Mouse (Mus musculus): ENCODE data around the gene Zbtb7a. TPM values are rescaled to one million over a fixed set of nuclear protein-coding genes. Genes with fewer than 3 reads are reported as not detected.

The Zbtb7a gene
- polyA plus RNA-seq (2012; fragmentation: generic; extraction: Trizol) = 26.1 TPM

GRCm38 (mm10) chr10:81134966-81135681 lies at the start of gene Zbtb7a:
Gene Zbtb7a (plus strand): TSS chr10:81135220.
- TF ChIP-seq SRF (IDR thresholded peaks at IDR 0.05; ENCODE audit: control insufficient read depth, insufficient read length, low read depth) (no peak), MYOD1 (IDR thresholded peaks at IDR 0.05; ENCODE audit: control insufficient read depth in 1 of 3, insufficient read length in 2 of 3, low read depth in 2 of 3) (no peak), USF1 (IDR thresholded peaks at IDR 0.05; ENCODE audit: low read depth) (no peak), REST (IDR thresholded peaks at IDR 0.05; ENCODE audit: insufficient read depth, insufficient read length) (no peak), TCF12 (IDR thresholded peaks at IDR 0.05; ENCODE audit: insufficient read depth, poor library complexity, severe bottlenecking) (no peak), MAX (IDR thresholded peaks at IDR 0.05; ENCODE audit: low read depth) (no peak), CEBPB (IDR thresholded peaks at IDR 0.05; ENCODE audit: insufficient read depth, poor library complexity, severe bottlenecking) (no peak), TCF3 (IDR thresholded peaks at IDR 0.05; ENCODE audit: insufficient read length, low read depth) (no peak), MYOG (IDR thresholded peaks at IDR 0.05; ENCODE audit: control insufficient read depth in 1 of 3, insufficient read depth in 1 of 3, insufficient read length in 2 of 3, low read depth in 2 of 3) (no peak), POLR2A (IDR thresholded peaks at IDR 0.05; ENCODE audit: insufficient read length, low read depth) (no peak), POLR2AphosphoS2 (IDR thresholded peaks at IDR 0.05; ENCODE audit: insufficient read length, low read depth) (no peak), E2F4 (IDR thresholded peaks at IDR 0.05; ENCODE audit: insufficient read depth) (no peak)
- no peaks in the 10 kb centered on the region for H3K27me3 ChIP-seq (ENCODE audit: control insufficient read depth, insufficient read depth, insufficient read length)
- peak within 1 kb of the TSS; percentile 94 for H3K4me3 ChIP-seq
- peaks cover 23% of the 10 kb centered on the region for H3K79me2 ChIP-seq (ENCODE audit: control insufficient read depth, insufficient read depth)
- peak within 1 kb of the TSS; percentile 73 for H3ac ChIP-seq (ENCODE audit: control insufficient read depth, insufficient read length)
- H3K36me3 ChIP-seq (ENCODE audit: control insufficient read depth, insufficient read depth) = no peaks in the 10 kb centered on the region
- H3K4me2 ChIP-seq (ENCODE audit: low read depth) = peak within 1 kb of the TSS; percentile 85

- H3K36me3 ChIP-seq (ENCODE audit: control insufficient read depth, insufficient read depth) = peaks cover 1% of the 10 kb centered on the region
Observed at GRCm38 (mm10) chr10:81087021-81087420, 48.0 kb upstream of the Zbtb7a start.

GRCm38 (mm10) chr10:81089216-81089615 lies 45.8 kb upstream of the Zbtb7a start:
- Histone ChIP-seq H3K27me3 (ENCODE audit: control insufficient read depth, insufficient read depth, insufficient read length) (peaks cover 12% of the 10 kb centered on the region), H3ac (ENCODE audit: control insufficient read depth, insufficient read length) (no peak overlapping the region), H3K4me3 (no peak overlapping the region), H3K79me2 (ENCODE audit: control insufficient read depth, insufficient read depth) (no peaks in the 10 kb centered on the region), H3K4me2 (ENCODE audit: low read depth) (no peak overlapping the region), H3K36me3 (ENCODE audit: control insufficient read depth, insufficient read depth) (no peaks in the 10 kb centered on the region)
- TF ChIP-seq TCF3 (IDR thresholded peaks at IDR 0.05; ENCODE audit: insufficient read length, low read depth) (no peak), MYOG (IDR thresholded peaks at IDR 0.05; ENCODE audit: control insufficient read depth in 1 of 3, insufficient read depth in 1 of 3, insufficient read length in 2 of 3, low read depth in 2 of 3) (no peak), TCF12 (IDR thresholded peaks at IDR 0.05; ENCODE audit: insufficient read depth, poor library complexity, severe bottlenecking) (no peak), E2F4 (IDR thresholded peaks at IDR 0.05; ENCODE audit: insufficient read depth) (no peak), REST (IDR thresholded peaks at IDR 0.05; ENCODE audit: insufficient read depth, insufficient read length) (no peak), MYOD1 (IDR thresholded peaks at IDR 0.05; ENCODE audit: control insufficient read depth in 1 of 3, insufficient read length in 2 of 3, low read depth in 2 of 3) (no peak), POLR2AphosphoS2 (IDR thresholded peaks at IDR 0.05; ENCODE audit: insufficient read length, low read depth) (no peak), POLR2A (IDR thresholded peaks at IDR 0.05; ENCODE audit: insufficient read length, low read depth) (no peak), MAX (IDR thresholded peaks at IDR 0.05; ENCODE audit: low read depth) (no peak), SRF (IDR thresholded peaks at IDR 0.05; ENCODE audit: control insufficient read depth, insufficient read length, low read depth) (no peak), CEBPB (IDR thresholded peaks at IDR 0.05; ENCODE audit: insufficient read depth, poor library complexity, severe bottlenecking) (no peak), USF1 (IDR thresholded peaks at IDR 0.05; ENCODE audit: low read depth) (no peak)

More at GRCm38 (mm10) chr10:81087021-81087420, 48.0 kb upstream of the Zbtb7a start:
- Histone ChIP-seq H3K4me3 (no peak overlapping the region), H3K79me2 (ENCODE audit: control insufficient read depth, insufficient read depth) (no peaks in the 10 kb centered on the region), H3K27me3 (ENCODE audit: control insufficient read depth, insufficient read depth, insufficient read length) (no peaks in the 10 kb centered on the region), H3K4me2 (ENCODE audit: low read depth) (no peak overlapping the region), H3ac (ENCODE audit: control insufficient read depth, insufficient read length) (no peak overlapping the region)
- TF ChIP-seq TCF3 (IDR thresholded peaks at IDR 0.05; ENCODE audit: insufficient read length, low read depth) = no peak

GRCm38 (mm10) chr10:81090621-81091020 lies 44.4 kb upstream of the Zbtb7a start:
- H3K4me2 ChIP-seq (ENCODE audit: low read depth) = no peak overlapping the region
- no peak overlapping the region for H3K4me3 ChIP-seq
- H3K27me3 ChIP-seq (ENCODE audit: control insufficient read depth, insufficient read depth, insufficient read length) = peaks cover 13% of the 10 kb centered on the region
- H3ac ChIP-seq (ENCODE audit: control insufficient read depth, insufficient read length) = no peak overlapping the region
- H3K79me2 ChIP-seq (ENCODE audit: control insufficient read depth, insufficient read depth) = no peaks in the 10 kb centered on the region
- no peak for TF ChIP-seq MAX (IDR thresholded peaks at IDR 0.05; ENCODE audit: low read depth)
- H3K36me3 ChIP-seq (ENCODE audit: control insufficient read depth, insufficient read depth) = no peaks in the 10 kb centered on the region

GRCm38 (mm10) chr10:81092465-81093250 lies 42.4 kb upstream of the Zbtb7a start:
- no peak for TF ChIP-seq REST (IDR thresholded peaks at IDR 0.05; ENCODE audit: insufficient read depth, insufficient read length)
- TF ChIP-seq SRF (IDR thresholded peaks at IDR 0.05; ENCODE audit: control insufficient read depth, insufficient read length, low read depth) = no peak
- no peak for TF ChIP-seq CEBPB (IDR thresholded peaks at IDR 0.05; ENCODE audit: insufficient read depth, poor library complexity, severe bottlenecking)
- no peak for TF ChIP-seq POLR2AphosphoS2 (IDR thresholded peaks at IDR 0.05; ENCODE audit: insufficient read length, low read depth)
- no peak for TF ChIP-seq POLR2A (IDR thresholded peaks at IDR 0.05; ENCODE audit: insufficient read length, low read depth)
- TF ChIP-seq MAX (IDR thresholded peaks at IDR 0.05; ENCODE audit: low read depth) = no peak
- TF ChIP-seq E2F4 (IDR thresholded peaks at IDR 0.05; ENCODE audit: insufficient read depth) = no peak
- TF ChIP-seq TCF12 (IDR thresholded peaks at IDR 0.05; ENCODE audit: insufficient read depth, poor library complexity, severe bottlenecking) = no peak
- no peak for TF ChIP-seq MYOG (IDR thresholded peaks at IDR 0.05; ENCODE audit: control insufficient read depth in 1 of 3, insufficient read depth in 1 of 3, insufficient read length in 2 of 3, low read depth in 2 of 3)
- no peak for TF ChIP-seq USF1 (IDR thresholded peaks at IDR 0.05; ENCODE audit: low read depth)
- TF ChIP-seq TCF3 (IDR thresholded peaks at IDR 0.05; ENCODE audit: insufficient read length, low read depth) = no peak
- TF ChIP-seq MYOD1 (IDR thresholded peaks at IDR 0.05; ENCODE audit: control insufficient read depth in 1 of 3, insufficient read length in 2 of 3, low read depth in 2 of 3) = no peak

More at GRCm38 (mm10) chr10:81092465-81093250, 42.4 kb upstream of the Zbtb7a start:
- H3ac ChIP-seq (ENCODE audit: control insufficient read depth, insufficient read length) = no peak overlapping the region
- H3K36me3 ChIP-seq (ENCODE audit: control insufficient read depth, insufficient read depth) = no peaks in the 10 kb centered on the region
- peaks cover 13% of the 10 kb centered on the region for H3K27me3 ChIP-seq (ENCODE audit: control insufficient read depth, insufficient read depth, insufficient read length)
- H3K79me2 ChIP-seq (ENCODE audit: control insufficient read depth, insufficient read depth) = no peaks in the 10 kb centered on the region
- no peak overlapping the region for H3K4me3 ChIP-seq
- H3K4me2 ChIP-seq (ENCODE audit: low read depth) = no peak overlapping the region

Data from myocyte (in vitro differentiated cells).